Mouse (Mus musculus): ENCODE results near the gene Cluh.

GRCm38 (mm10) chr11:74710671-74711070 is 61.4 kb downstream of the Cluh start:
- TF ChIP-seq CTCF (conservative IDR thresholded peaks at IDR 0.05 in 1 of 2, IDR thresholded peaks at IDR 0.05 in 1 of 2; ENCODE audit: low read depth in 2 of 2, low read length in 2 of 2) (no peak), POLR2A (IDR thresholded peaks at IDR 0.05; ENCODE audit: low read depth, low read length) (no peak), USF1 (IDR thresholded peaks at IDR 0.05; ENCODE audit: low read depth, low read length) (no peak), SMC3 (IDR thresholded peaks at IDR 0.05; ENCODE audit: low read depth, low read length) (no peak), MEF2A (IDR thresholded peaks at IDR 0.05; ENCODE audit: borderline replicate concordance, low read depth, low read length) (no peak), CHD2 (IDR thresholded peaks at IDR 0.05; ENCODE audit: low read length) (no peak), MAX (IDR thresholded peaks at IDR 0.05; ENCODE audit: low read length) (no peak), EP300 (IDR thresholded peaks at IDR 0.05; ENCODE audit: low read length) (no peak), NRF1 (IDR thresholded peaks at IDR 0.05; ENCODE audit: low read depth, low read length) (no peak), ELF1 (IDR thresholded peaks at IDR 0.05; ENCODE audit: low read depth, low read length) (no peak), TCF12 (IDR thresholded peaks at IDR 0.05; ENCODE audit: low read depth, low read length) (no peak), ZC3H11A (IDR thresholded peaks at IDR 0.05; ENCODE audit: low read depth, low read length) (no peak), UBTF (IDR thresholded peaks at IDR 0.05; ENCODE audit: low read depth, low read length) (no peak), ZMIZ1 (IDR thresholded peaks at IDR 0.05; ENCODE audit: low read depth, low read length) (no peak)

All from CH12.LX (cell line).